ENCODE assay signal across 8 mouse cellular contexts in genomic region chr1:139454340-139455225, GRCm38 (mm10). TPM values are rescaled to one million over a fixed set of nuclear protein-coding genes. Genes with fewer than 3 reads are reported as not detected.
DNase-seq lines count a peak whose midpoint lies in the region; ATAC-seq and TF ChIP-seq lines count a peak whose summit lies in the region.

Gene Aspm (plus strand): TSS chr1:139454772.

- H3K4me1 ChIP-seq in bone marrow macrophage, adult 2 months (ENCODE audit: control insufficient read depth, insufficient read depth, low read length), result peaks cover 7% of the 10 kb centered on the region; the same call in 1 of the 2 replicates
- peaks cover 2% of the 10 kb centered on the region; the same call in 1 of the 2 replicates for H3K4me1 ChIP-seq in embryonic fibroblast, embryonic 13.5 days (ENCODE audit: control insufficient read depth, insufficient read depth, low read length)
- peaks cover 11% of the 10 kb centered on the region for H3K4me1 ChIP-seq in kidney, embryonic 14.5 days (ENCODE audit: control insufficient read depth, insufficient read depth, low read length)
- H3K4me1 ChIP-seq in limb, embryonic 15.5 days, result peaks cover 15% of the 10 kb centered on the region

- under 1% methylated on average over 52 of the region's 65 CpGs for WGBS in kidney, embryonic 14.5 days
- under 1% methylated on average over 63 of the region's 65 CpGs for WGBS in limb, embryonic 15.5 days

- no peak for TF ChIP-seq POLR2A in bone marrow macrophage, adult 2 months (IDR thresholded peaks at IDR 0.05; ENCODE audit: borderline replicate concordance, low read depth, low read length)
- TF ChIP-seq POLR2A in embryonic fibroblast, embryonic 13.5 days (IDR thresholded peaks at IDR 0.05; ENCODE audit: low read depth, low read length), result no peak

- no peaks in the 10 kb centered on the region for H3K27me3 ChIP-seq in kidney, embryonic 14.5 days (ENCODE audit: control insufficient read depth, insufficient read depth, low read length)
- no peaks in the 10 kb centered on the region for H3K27me3 ChIP-seq in limb, embryonic 15.5 days

- H3K36me3 ChIP-seq in kidney, embryonic 14.5 days (ENCODE audit: control insufficient read depth, insufficient read depth, low read length), result peaks cover 20% of the 10 kb centered on the region
- H3K36me3 ChIP-seq in limb, embryonic 15.5 days, result no peaks in the 10 kb centered on the region

- H3K27ac ChIP-seq in bone marrow macrophage, adult 2 months (ENCODE audit: insufficient read depth, low read depth, low read length), result peak within 1 kb of the TSS; percentile 28
- H3K27ac ChIP-seq in embryonic fibroblast, embryonic 13.5 days (ENCODE audit: insufficient read depth, low read length), result no peak within 1 kb of the TSS
- H3K27ac ChIP-seq in kidney, embryonic 14.5 days (ENCODE audit: low read depth, low read length), result peak within 1 kb of the TSS; percentile 71
- no peak within 1 kb of the TSS; the same call in 1 of the 2 replicates for H3K27ac ChIP-seq in limb, embryonic 15.5 days

- no peak for TF ChIP-seq CTCF in bone marrow macrophage, adult 2 months (IDR thresholded peaks at IDR 0.05; ENCODE audit: low read depth, low read length)
- no peak for TF ChIP-seq CTCF in embryonic fibroblast, embryonic 13.5 days (IDR thresholded peaks at IDR 0.05; ENCODE audit: borderline replicate concordance, insufficient read depth, low read length)

- peak within 1 kb of the TSS; percentile 82 for H3K9ac ChIP-seq in kidney, embryonic 14.5 days (ENCODE audit: low read depth, low read length)
- peak within 1 kb of the TSS; percentile 46 for H3K9ac ChIP-seq in limb, embryonic 15.5 days

- H3K4me3 ChIP-seq in bone marrow macrophage, adult 2 months (ENCODE audit: insufficient read depth, low read length), result peak within 1 kb of the TSS; percentile 82
- H3K4me3 ChIP-seq in embryonic fibroblast, embryonic 13.5 days (ENCODE audit: insufficient read depth, low read length), result peak within 1 kb of the TSS; percentile 73
- peak within 1 kb of the TSS; percentile 81 for H3K4me3 ChIP-seq in kidney, embryonic 14.5 days (ENCODE audit: low read length)
- H3K4me3 ChIP-seq in limb, embryonic 15.5 days, result peak within 1 kb of the TSS; percentile 72

- H3K4me2 ChIP-seq in kidney, embryonic 14.5 days (replicated peaks; ENCODE audit: low read depth, low read length), result peak within 1 kb of the TSS; percentile 77
- H3K4me2 ChIP-seq in limb, embryonic 15.5 days, result peak within 1 kb of the TSS; percentile 93

- ATAC-seq in kidney, embryonic 14.5 days (ENCODE audit: low FRiP score, low TSS enrichment), result peak; percentile 99
- peak; percentile 97 for ATAC-seq in limb, embryonic 15.5 days (ENCODE audit: insufficient number of reproducible peaks, low FRiP score, low TSS enrichment, low read depth)

- DNase-seq in A20 (ENCODE audit: low read depth, low spot score), result peak; percentile 96
- DNase-seq in heart, adult 9 months (ENCODE audit: low spot score in 2 of 2), result peak; percentile 92 to 95
- DNase-seq in monocyte, adult 2 months (ENCODE audit: low read depth in 1 of 2, low spot score in 2 of 2), result peak; percentile 80 to 85
- DNase-seq in spleen, postnatal 36 days (ENCODE audit: low spot score in 2 of 2), result peak; percentile 90 to 92

- H3K9me3 ChIP-seq in kidney, embryonic 14.5 days (ENCODE audit: control insufficient read depth, low read length), result no peaks in the 10 kb centered on the region
- H3K9me3 ChIP-seq in limb, embryonic 15.5 days, result no peaks in the 10 kb centered on the region

RNA-seq across cellular contexts. Expression of gene Aspm, which starts in this region (rescaled TPM):
- polyA plus RNA-seq in bone marrow macrophage, adult 2 months (2012; ENCODE audit: insufficient read depth, insufficient read length, missing spikeins), result 10.5 and 10.8 TPM in 2 replicates
- 11.7 and 21.4 TPM in 2 replicates for polyA plus RNA-seq in embryonic fibroblast, embryonic 13.5 days (2011; ENCODE audit: insufficient read length, low read depth, missing spikeins)
- polyA plus RNA-seq in kidney, embryonic 14.5 days (2014; fragmentation: Nextera tagmentation; extraction: Ambion mirVana), result 22.5 and 28.8 TPM in 2 replicates
- polyA plus RNA-seq in limb, embryonic 15.5 days (2015; fragmentation: Nextera tagmentation; extraction: Ambion mirVana), result 10.6 and 12.8 TPM in 2 replicates

Comparison
In these comparisons a context has a peak if more than half of its experiments do, and no peak if none do; other contexts are left out.
1. H3K27ac ChIP-seq: peak in bone marrow macrophage, adult 2 months (single experiment) and kidney, embryonic 14.5 days (single experiment); none in embryonic fibroblast, embryonic 13.5 days (single experiment) and limb, embryonic 15.5 days (single experiment).
2. Peak in every context shown above with its lines, with median percentiles within 50 percentile points of each other: DNase-seq and H3K4me3 ChIP-seq.